Mouse (Mus musculus) spleen, postnatal 10 days (tissue): Measurements from ENCODE around the gene Gm17545.

Source experiments
- DNase-seq, 2 experiments: peaks; one replicate each; pipeline ENCODE4 v3.0.0; 2021 to 2022; ENCODE audit warnings: low spot score in 2 of 2

Gene Gm17545

DNA sequence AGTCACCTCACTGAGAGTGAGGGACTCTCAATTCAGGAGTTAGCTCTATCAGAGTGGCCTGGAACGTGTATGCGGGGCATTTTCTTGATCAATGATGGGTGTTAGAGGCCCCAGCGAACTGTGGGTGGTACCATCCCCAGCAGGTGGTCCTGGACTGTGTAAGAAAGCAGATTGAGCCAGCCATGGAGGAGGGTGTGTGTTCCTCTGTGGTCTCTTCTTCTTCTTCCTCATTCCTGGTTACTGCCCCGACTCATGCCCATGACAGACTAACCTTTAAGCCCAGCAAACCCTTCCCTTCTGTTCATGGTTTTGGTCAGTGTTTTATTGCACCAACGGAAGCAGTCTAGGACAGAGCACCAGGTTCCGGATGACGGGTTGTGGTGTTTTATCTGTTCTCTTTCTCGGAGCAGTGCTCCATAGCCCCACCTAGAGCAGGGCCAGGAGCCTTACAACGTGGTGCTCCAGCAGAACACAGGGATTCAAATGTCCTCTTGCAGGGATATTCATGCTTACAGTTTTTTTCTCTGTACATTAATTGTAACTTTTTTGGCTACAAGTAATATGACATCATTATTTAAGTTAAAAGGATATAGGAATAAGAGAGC is 40.2 kb downstream of the Gm17545 start:
- DNase-seq = no peak

DNA sequence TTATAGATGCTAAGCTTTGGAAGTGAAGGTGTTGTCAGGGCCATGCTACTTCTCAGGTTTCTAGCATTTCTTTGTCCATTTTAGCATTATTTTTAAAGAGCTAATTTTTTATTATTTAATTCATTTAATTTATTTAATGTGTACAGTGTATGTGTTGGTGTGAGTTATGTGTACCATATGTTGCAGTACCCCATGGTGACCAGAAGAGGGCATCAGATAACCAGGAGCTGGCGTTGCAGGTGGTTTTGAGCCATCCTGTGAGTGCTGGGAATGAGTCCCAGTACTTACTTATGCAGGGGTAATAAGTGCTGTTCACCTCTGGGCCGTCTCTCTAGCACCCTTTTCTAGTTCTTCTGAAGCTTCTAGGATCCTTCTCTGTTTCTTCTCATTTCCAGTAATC is 41.0 kb downstream of the Gm17545 start:
- DNase-seq = no peak

DNA sequence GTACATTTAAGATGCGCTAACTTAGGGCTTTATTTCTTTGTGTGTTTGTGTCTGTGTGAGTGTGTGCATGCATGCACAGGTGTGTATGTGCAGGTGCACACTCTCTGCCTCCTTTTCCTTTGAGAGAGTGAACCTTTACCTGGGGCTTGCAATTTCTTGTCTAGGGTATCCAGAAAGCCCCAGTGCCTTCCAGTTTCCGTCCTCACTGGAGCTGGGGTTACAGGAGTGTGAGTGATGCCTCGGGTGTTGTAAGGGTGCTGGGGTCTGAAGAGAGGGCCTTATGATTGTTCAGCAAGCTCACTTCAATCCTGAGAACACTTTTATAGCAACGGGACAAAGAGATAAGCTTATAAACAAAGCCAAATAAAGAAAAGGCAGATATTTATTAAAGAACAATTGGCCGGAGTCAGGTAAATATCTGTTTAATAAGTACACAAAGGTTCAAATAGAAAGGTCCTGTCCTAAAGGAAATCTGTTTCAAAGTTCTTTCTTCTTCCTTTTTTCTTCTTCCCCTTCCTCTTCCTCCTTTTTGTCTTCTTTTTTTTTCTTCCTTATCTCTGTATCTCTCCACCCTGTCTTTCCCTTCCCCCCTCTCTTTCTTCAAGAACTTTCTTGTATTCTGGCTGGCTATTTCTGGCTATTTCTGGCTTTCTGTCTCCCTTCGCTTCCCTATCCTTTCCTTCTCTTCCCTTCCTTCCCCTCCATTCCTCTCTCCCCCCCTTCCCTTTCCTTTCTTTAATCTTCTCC is 43.1 kb downstream of the Gm17545 start:
- no peak for DNase-seq

DNA sequence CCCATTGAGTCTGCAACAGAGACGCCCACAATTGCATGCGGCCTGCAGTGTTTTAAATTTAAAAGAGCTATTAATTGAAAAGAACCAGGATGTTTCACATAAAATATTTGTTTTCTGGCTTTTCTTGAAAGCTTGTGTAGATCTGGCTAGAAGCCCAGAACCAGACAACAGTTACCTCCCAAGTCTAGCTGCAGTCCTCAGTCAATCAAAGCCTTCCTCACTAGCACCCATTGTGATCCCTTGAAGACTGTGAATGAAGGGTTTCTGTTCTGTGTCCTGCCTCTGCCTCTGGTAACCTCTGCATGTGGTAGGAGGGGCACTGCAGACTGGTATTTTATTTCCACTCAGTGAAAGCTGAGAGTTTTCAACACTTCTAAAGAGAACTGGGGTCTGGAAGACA is 48.9 kb downstream of the Gm17545 start:
- no peak for DNase-seq

GRCm38 (mm10) chr9:22503581-22503980 is 49.5 kb downstream of the Gm17545 start:
- DNase-seq = no peak

- no peak for DNase-seq
Observed at GRCm38 (mm10) chr9:22505574-22505973, 51.5 kb downstream of the Gm17545 start.
